Mouse (Mus musculus) adrenal gland, postnatal 4 days (tissue): ENCODE measurements around the gene Gsdme. TPM values are rescaled to one million over a fixed set of nuclear protein-coding genes. Genes with fewer than 3 reads are reported as not detected.

Experiments
- DNase-seq, 2 experiments: peaks; one replicate each; pipeline ENCODE4 v3.0.0; 2021 to 2022; ENCODE audit warnings: low spot score in 2 of 2, mixed read lengths in 2 of 2
- total RNA-seq, 2 experiments: library from RNA; stranded (reverse); gene quantifications; 2 replicates each; pipeline ENCODE4 v1.2.3; 2021

Gene Gsdme
- total RNA-seq, 2 experiments from 2014 or later, result 4.3 to 5.0 TPM

- no peak for DNase-seq
These were observed 16.3 kb downstream of the Gsdme start for GRCm38 (mm10) chr6:50247356-50247755.

- DNase-seq, result no peak
These were observed 18.7 kb downstream of the Gsdme start for GRCm38 (mm10) chr6:50244967-50245366.

- DNase-seq, result no peak
These were observed 19.5 kb downstream of the Gsdme start for GRCm38 (mm10) chr6:50244126-50244525.

GRCm38 (mm10) chr6:50240437-50240836 is 23.2 kb downstream of the Gsdme start:
- DNase-seq, result no peak

- DNase-seq, result no peak
These were observed 23.8 kb downstream of the Gsdme start for GRCm38 (mm10) chr6:50239902-50240301.

GRCm38 (mm10) chr6:50237963-50238362 is 25.7 kb downstream of the Gsdme start:
- DNase-seq, result no peak

- DNase-seq, result no peak
These were observed 30.7 kb downstream of the Gsdme start for GRCm38 (mm10) chr6:50232984-50233383.

- DNase-seq, result no peak
These were observed 32.4 kb downstream of the Gsdme start for GRCm38 (mm10) chr6:50231288-50231687.

GRCm38 (mm10) chr6:50228180-50228579 is 35.5 kb downstream of the Gsdme start:
- no peak for DNase-seq

- DNase-seq, result no peak
These were observed 38.4 kb downstream of the Gsdme start for GRCm38 (mm10) chr6:50225232-50225631.

GRCm38 (mm10) chr6:50223606-50224005 is 40.1 kb downstream of the Gsdme start:
- DNase-seq, result no peak

GRCm38 (mm10) chr6:50222986-50223385 is 40.7 kb downstream of the Gsdme start:
- DNase-seq, result no peak

GRCm38 (mm10) chr6:50222351-50222750 is 41.3 kb downstream of the Gsdme start:
- no peak for DNase-seq

- DNase-seq, result peak in 1 of 2 experiments; percentile 16
These were observed 42.8 kb downstream of the Gsdme start for GRCm38 (mm10) chr6:50220863-50221262.

GRCm38 (mm10) chr6:50219066-50219465 is 44.6 kb downstream of the Gsdme start:
- DNase-seq, result no peak

GRCm38 (mm10) chr6:50218628-50219027 is 45.0 kb downstream of the Gsdme start:
- DNase-seq, result no peak

GRCm38 (mm10) chr6:50215986-50216385 is 47.7 kb downstream of the Gsdme start:
- no peak for DNase-seq

GRCm38 (mm10) chr6:50215373-50215745 is 48.3 kb downstream of the Gsdme start:
- no peak for DNase-seq

GRCm38 (mm10) chr6:50214711-50215372 is 48.8 kb downstream of the Gsdme start:
- no peak for DNase-seq

GRCm38 (mm10) chr6:50205093-50205492 is 58.6 kb downstream of the Gsdme start:
- DNase-seq, result no peak

- no peak for DNase-seq
These were observed 59.3 kb downstream of the Gsdme start for GRCm38 (mm10) chr6:50204356-50204755.

GRCm38 (mm10) chr6:50193851-50194250 is 69.8 kb downstream of the Gsdme start:
- no peak for DNase-seq

GRCm38 (mm10) chr6:50192822-50193221 is 70.8 kb downstream of the Gsdme start:
- no peak for DNase-seq
